Mouse (Mus musculus): ENCODE results near the gene Olfr1122.
"Not testable (repeated sequence)": the region's sequence is repeated elsewhere in the genome, so short reads cannot be mapped to it uniquely, and the experiment has no call there.

The Olfr1122 gene

GRCm38 (mm10) chr2:87385549-87385948, at the start of gene Olfr1122:
Gene Olfr1122, plus strand, starts transcription at chr2:87385849.
- in situ Hi-C loops (cut with MboI; ENCODE audit: low pct_unique_long_range_greater_than_20kb in 1 of 2, low sequenced_read_pairs in 2 of 2, unreplicated experiment in 1 of 2), result no loop called here

- in situ Hi-C loops (cut with MboI; ENCODE audit: low pct_unique_long_range_greater_than_20kb in 1 of 2, low sequenced_read_pairs in 2 of 2, unreplicated experiment in 1 of 2), result no loop called here
These were observed 31.1 kb upstream of the Olfr1122 start, which contains the start of gene Olfr1120 for GRCm38 (mm10) chr2:87354515-87354914. Gene Olfr1120, plus strand, starts transcription at chr2:87354815.

GRCm38 (mm10) chr2:87360121-87360520, 25.5 kb upstream of the Olfr1122 start:
- in situ Hi-C loops (cut with MboI; ENCODE audit: low pct_unique_long_range_greater_than_20kb in 1 of 2, low sequenced_read_pairs in 2 of 2, unreplicated experiment in 1 of 2), result not testable (repeated sequence)

- in situ Hi-C loops (cut with MboI; ENCODE audit: low pct_unique_long_range_greater_than_20kb in 1 of 2, low sequenced_read_pairs in 2 of 2, unreplicated experiment in 1 of 2), result no loop called here
These were observed 16.1 kb upstream of the Olfr1122 start, which contains the start of gene Olfr1121 for GRCm38 (mm10) chr2:87369595-87369994. Gene Olfr1121, plus strand, starts transcription at chr2:87369895.

GRCm38 (mm10) chr2:87371726-87372125, 13.9 kb upstream of the Olfr1122 start:
- in situ Hi-C loops (cut with MboI; ENCODE audit: low pct_unique_long_range_greater_than_20kb in 1 of 2, low sequenced_read_pairs in 2 of 2, unreplicated experiment in 1 of 2), result no loop called here

GRCm38 (mm10) chr2:87383935-87384334, 1.7 kb upstream of the Olfr1122 start:
- in situ Hi-C loops (cut with MboI; ENCODE audit: low pct_unique_long_range_greater_than_20kb in 1 of 2, low sequenced_read_pairs in 2 of 2, unreplicated experiment in 1 of 2), result no loop called here

GRCm38 (mm10) chr2:87393605-87394004, 8.0 kb downstream of the Olfr1122 start:
- in situ Hi-C loops (cut with MboI; ENCODE audit: low pct_unique_long_range_greater_than_20kb in 1 of 2, low sequenced_read_pairs in 2 of 2, unreplicated experiment in 1 of 2), result not testable (repeated sequence)

- in situ Hi-C loops (cut with MboI; ENCODE audit: low pct_unique_long_range_greater_than_20kb in 1 of 2, low sequenced_read_pairs in 2 of 2, unreplicated experiment in 1 of 2), result not testable (repeated sequence)
These were observed 9.0 kb downstream of the Olfr1122 start for GRCm38 (mm10) chr2:87394686-87395085.

GRCm38 (mm10) chr2:87416335-87416734, 30.7 kb downstream of the Olfr1122 start, which contains the start of gene Olfr1123:
Gene Olfr1123, plus strand, starts transcription at chr2:87416635.
- in situ Hi-C loops (cut with MboI; ENCODE audit: low pct_unique_long_range_greater_than_20kb in 1 of 2, low sequenced_read_pairs in 2 of 2, unreplicated experiment in 1 of 2), result no loop called here

GRCm38 (mm10) chr2:87429975-87430374, 44.3 kb downstream of the Olfr1122 start, which contains the start of gene Olfr1124:
Gene Olfr1124, plus strand, starts transcription at chr2:87430275.
- in situ Hi-C loops (cut with MboI; ENCODE audit: low pct_unique_long_range_greater_than_20kb in 1 of 2, low sequenced_read_pairs in 2 of 2, unreplicated experiment in 1 of 2), result no loop called here

- in situ Hi-C loops (cut with MboI; ENCODE audit: low pct_unique_long_range_greater_than_20kb in 1 of 2, low sequenced_read_pairs in 2 of 2, unreplicated experiment in 1 of 2), result no loop called here
These were observed 52.1 kb downstream of the Olfr1122 start for GRCm38 (mm10) chr2:87437731-87438130.
